Mouse (Mus musculus): ENCODE measurements around the gene Stat5b. TPM values are rescaled to one million over a fixed set of nuclear protein-coding genes. Genes with fewer than 3 reads are reported as not detected.
A peak's percentile ranks its signal among the peaks of the same experiment; 100 is the strongest.

Stat5b gene
- polyA plus RNA-seq, 1 experiment, result 178 TPM

GRCm38 (mm10) chr11:100847572-100847971 is 3.0 kb downstream of the Stat5b start:
- H3K4me1 ChIP-seq (replicated peaks; ENCODE audit: control insufficient read depth, insufficient read depth, low read length), result peaks cover 42% of the 10 kb centered on the region
- WGBS, result 66% methylated on average over 4 of the region's 4 CpGs

GRCm38 (mm10) chr11:100845793-100846192 is 4.7 kb downstream of the Stat5b start:
- 5% methylated on average over 6 of the region's 6 CpGs for WGBS
- peak overlapping the region; percentile 89 for H3K27ac ChIP-seq (ENCODE audit: control insufficient read depth, insufficient read depth, low read length)

More at GRCm38 (mm10) chr11:100847572-100847971, 3.0 kb downstream of the Stat5b start:
- Histone ChIP-seq H3K27ac (ENCODE audit: control insufficient read depth, insufficient read depth, low read length) (peak overlapping the region; percentile 64; the same call in 1 of the 2 replicates), H3K36me3 (ENCODE audit: control insufficient read depth, insufficient read depth, low read length) (no peaks in the 10 kb centered on the region), H3K27me3 (ENCODE audit: control insufficient read depth, insufficient read depth, low read length) (no peaks in the 10 kb centered on the region), H3K4me3 (ENCODE audit: control insufficient read depth, insufficient read depth, low read length) (no peak overlapping the region)
- TF ChIP-seq CTCF (IDR thresholded peaks at IDR 0.05; ENCODE audit: borderline replicate concordance, control insufficient read depth, extremely low read depth, insufficient read depth, low read length, poor library complexity) (no peak), POLR2A (IDR thresholded peaks at IDR 0.05; ENCODE audit: control insufficient read depth, extremely low read depth, insufficient read depth, low read length, poor library complexity) (no peak)
- DNase-seq, result no peak

GRCm38 (mm10) chr11:100844121-100844520 is 6.4 kb downstream of the Stat5b start:
- H3K27ac ChIP-seq (ENCODE audit: control insufficient read depth, insufficient read depth, low read length), result no peak overlapping the region
- no peak for TF ChIP-seq CTCF (IDR thresholded peaks at IDR 0.05; ENCODE audit: borderline replicate concordance, control insufficient read depth, extremely low read depth, insufficient read depth, low read length, poor library complexity)
- no peak for TF ChIP-seq POLR2A (IDR thresholded peaks at IDR 0.05; ENCODE audit: control insufficient read depth, extremely low read depth, insufficient read depth, low read length, poor library complexity)
- no peak overlapping the region for H3K4me3 ChIP-seq (ENCODE audit: control insufficient read depth, insufficient read depth, low read length)
- DNase-seq, result no peak
- H3K4me1 ChIP-seq (replicated peaks; ENCODE audit: control insufficient read depth, insufficient read depth, low read length), result peaks cover 53% of the 10 kb centered on the region
- no peaks in the 10 kb centered on the region for H3K36me3 ChIP-seq (ENCODE audit: control insufficient read depth, insufficient read depth, low read length)
- H3K27me3 ChIP-seq (ENCODE audit: control insufficient read depth, insufficient read depth, low read length), result no peaks in the 10 kb centered on the region
- 98% methylated on average over 4 of the region's 4 CpGs for WGBS

More at GRCm38 (mm10) chr11:100845793-100846192, 4.7 kb downstream of the Stat5b start:
- DNase-seq, result peak; percentile 61
- Histone ChIP-seq H3K27me3 (ENCODE audit: control insufficient read depth, insufficient read depth, low read length) (no peaks in the 10 kb centered on the region), H3K4me1 (replicated peaks; ENCODE audit: control insufficient read depth, insufficient read depth, low read length) (peaks cover 50% of the 10 kb centered on the region), H3K36me3 (ENCODE audit: control insufficient read depth, insufficient read depth, low read length) (no peaks in the 10 kb centered on the region), H3K4me3 (ENCODE audit: control insufficient read depth, insufficient read depth, low read length) (peak overlapping the region; percentile 25)
- TF ChIP-seq POLR2A (IDR thresholded peaks at IDR 0.05; ENCODE audit: control insufficient read depth, extremely low read depth, insufficient read depth, low read length, poor library complexity) (no peak), CTCF (IDR thresholded peaks at IDR 0.05; ENCODE audit: borderline replicate concordance, control insufficient read depth, extremely low read depth, insufficient read depth, low read length, poor library complexity) (no peak)

GRCm38 (mm10) chr11:100843070-100843669 is 7.4 kb downstream of the Stat5b start:
- TF ChIP-seq CTCF (IDR thresholded peaks at IDR 0.05; ENCODE audit: borderline replicate concordance, control insufficient read depth, extremely low read depth, insufficient read depth, low read length, poor library complexity) (no peak), POLR2A (IDR thresholded peaks at IDR 0.05; ENCODE audit: control insufficient read depth, extremely low read depth, insufficient read depth, low read length, poor library complexity) (no peak)
- Histone ChIP-seq H3K36me3 (ENCODE audit: control insufficient read depth, insufficient read depth, low read length) (no peaks in the 10 kb centered on the region), H3K4me1 (replicated peaks; ENCODE audit: control insufficient read depth, insufficient read depth, low read length) (peaks cover 53% of the 10 kb centered on the region), H3K4me3 (ENCODE audit: control insufficient read depth, insufficient read depth, low read length) (no peak overlapping the region), H3K27ac (ENCODE audit: control insufficient read depth, insufficient read depth, low read length) (peak overlapping the region; percentile 67; the same call in 1 of the 2 replicates), H3K27me3 (ENCODE audit: control insufficient read depth, insufficient read depth, low read length) (no peaks in the 10 kb centered on the region)
- WGBS, result 83% methylated on average over 8 of the region's 8 CpGs
- no peak for DNase-seq

- WGBS, result 60% methylated on average over 7 of the region's 7 CpGs
- DNase-seq, result no peak
- Histone ChIP-seq H3K4me1 (replicated peaks; ENCODE audit: control insufficient read depth, insufficient read depth, low read length) (peaks cover 49% of the 10 kb centered on the region), H3K36me3 (ENCODE audit: control insufficient read depth, insufficient read depth, low read length) (no peaks in the 10 kb centered on the region), H3K27ac (ENCODE audit: control insufficient read depth, insufficient read depth, low read length) (peak overlapping the region; percentile 66), H3K27me3 (ENCODE audit: control insufficient read depth, insufficient read depth, low read length) (no peaks in the 10 kb centered on the region), H3K4me3 (ENCODE audit: control insufficient read depth, insufficient read depth, low read length) (no peak overlapping the region)
- no peak for TF ChIP-seq POLR2A (IDR thresholded peaks at IDR 0.05; ENCODE audit: control insufficient read depth, extremely low read depth, insufficient read depth, low read length, poor library complexity)
- TF ChIP-seq CTCF (IDR thresholded peaks at IDR 0.05; ENCODE audit: borderline replicate concordance, control insufficient read depth, extremely low read depth, insufficient read depth, low read length, poor library complexity), result no peak
These were observed 8.5 kb downstream of the Stat5b start for GRCm38 (mm10) chr11:100842025-100842424.

GRCm38 (mm10) chr11:100840866-100841265 is 9.7 kb downstream of the Stat5b start:
- Histone ChIP-seq H3K4me3 (ENCODE audit: control insufficient read depth, insufficient read depth, low read length) (no peak overlapping the region), H3K4me1 (replicated peaks; ENCODE audit: control insufficient read depth, insufficient read depth, low read length) (peaks cover 41% of the 10 kb centered on the region), H3K36me3 (ENCODE audit: control insufficient read depth, insufficient read depth, low read length) (no peaks in the 10 kb centered on the region), H3K27ac (ENCODE audit: control insufficient read depth, insufficient read depth, low read length) (peak overlapping the region; percentile 1; the same call in 1 of the 2 replicates), H3K27me3 (ENCODE audit: control insufficient read depth, insufficient read depth, low read length) (no peaks in the 10 kb centered on the region)
- no peak for DNase-seq
- no peak for TF ChIP-seq POLR2A (IDR thresholded peaks at IDR 0.05; ENCODE audit: control insufficient read depth, extremely low read depth, insufficient read depth, low read length, poor library complexity)
- no peak for TF ChIP-seq CTCF (IDR thresholded peaks at IDR 0.05; ENCODE audit: borderline replicate concordance, control insufficient read depth, extremely low read depth, insufficient read depth, low read length, poor library complexity)
- WGBS, result 17% methylated on average over 12 of the region's 12 CpGs
